Mouse (Mus musculus) liver, embryonic 14.5 days (tissue): ENCODE measurements around the gene Asah2. TPM values are rescaled to one million over a fixed set of nuclear protein-coding genes. Genes with fewer than 3 reads are reported as not detected.
A peak's percentile ranks its signal among the peaks of the same experiment; 100 is the strongest.

Experiments used
- ATAC-seq: fragments of 200-750 bp; cut with Nextera tagmentation; 2 replicates; pipeline ENCODE4 v1.8.0; 2017; ENCODE audit warnings: moderate number of reproducible peaks, mild to moderate bottlenecking, moderate library complexity; ENCODE audit not compliant: insufficient read depth
- DNase-seq, 3 experiments: peaks; one replicate each; pipeline ENCODE4 v3.0.0-alpha.2; 2012 to 2013; ENCODE audit warnings: low read depth in 3 of 3, low spot score in 3 of 3
- H3K27ac ChIP-seq: fragments of 300-500 bp; sonication (generic); 2 replicates; pipeline ENCODE4 v1.5.1; 2014; ENCODE audit warnings: moderate library complexity, mild to moderate bottlenecking, control low read depth, inconsistent platforms
- H3K27me3 ChIP-seq: fragments of 300-500 bp; sonication (generic); 2 replicates; pipeline ENCODE4 v1.6.1; 2014; ENCODE audit warnings: mild to moderate bottlenecking, low read length, moderate library complexity; ENCODE audit not compliant: control insufficient read depth, insufficient read depth
- H3K36me3 ChIP-seq: fragments of 300-500 bp; sonication (generic); replicated peaks from 2 replicates; pipeline ENCODE4 v1.6.1; 2014; ENCODE audit warnings: low read depth; ENCODE audit not compliant: control insufficient read depth, insufficient read depth
- H3K4me1 ChIP-seq, 2 experiments: fragments of 200-500 bp in 1 of 2; fragments of 300-500 bp in 1 of 2; sonication (generic) in 1 of 2; replicated peaks; 2 replicates each; pipeline ENCODE4 v1.6.1; 2012 to 2014; ENCODE audit warnings: antibody characterized with exemption in 1 of 2, inconsistent platforms in 1 of 2, low read length in 1 of 2; ENCODE audit not compliant: control insufficient read depth in 2 of 2, insufficient read depth in 2 of 2
- H3K4me2 ChIP-seq: fragments of 300-500 bp; sonication (generic); 2 replicates; pipeline ENCODE4 v1.6.1; 2014; ENCODE audit warnings: low read depth, mild to moderate bottlenecking, control low read depth, moderate library complexity
- H3K4me3 ChIP-seq, 2 experiments: fragments of 200-500 bp in 1 of 2; fragments of 300-500 bp in 1 of 2; sonication (generic) in 1 of 2; 2 replicates each; pipeline ENCODE4 v1.5.1; 2012 to 2014; ENCODE audit warnings: low read depth in 2 of 2, low read length in 2 of 2, mild to moderate bottlenecking in 2 of 2, control low read depth in 1 of 2, inconsistent platforms in 1 of 2, moderate library complexity in 1 of 2; ENCODE audit not compliant: insufficient read depth in 1 of 2
- H3K9ac ChIP-seq: fragments of 300-500 bp; sonication (generic); replicated peaks from 2 replicates; pipeline ENCODE4 v1.6.1; 2014; ENCODE audit warnings: mild to moderate bottlenecking, control low read depth, moderate library complexity
- H3K9me3 ChIP-seq: fragments of 300-500 bp; sonication (generic); 2 replicates; pipeline ENCODE4 v1.6.1; 2016; ENCODE audit warnings: low read length, mixed read lengths; ENCODE audit not compliant: control insufficient read depth
- CTCF ChIP-seq: IDR thresholded peaks from 2 replicates; pipeline ENCODE4 v1.5.1; 2016; ENCODE audit warnings: antibody characterized with exemption, low read depth, control low read depth
- EP300 ChIP-seq: IDR thresholded peaks from 2 replicates; pipeline ENCODE4 v1.6.1; 2016; ENCODE audit warnings: antibody characterized with exemption, low read depth
- WGBS: fragments of 180-500 bp; shearing (Covaris S2); extraction: QIAGEN DNeasy Blood & Tissue Kit; methylation state at CpG from one replicate; pipeline ENCODE4 v1.1.7; 2014; ENCODE audit not compliant: insufficient replicate concordance; 5-methylcytosine and 5-hydroxymethylcytosine counted together
- polyA plus RNA-seq, 2 experiments: library from polyadenylated mRNA; depleted of rRNA in 1 of 2; stranded (reverse) in 1 of 2; unstranded in 1 of 2; fragments of >200 nt; fragmentation: Nextera tagmentation in 1 of 2; extraction: Ambion mirVana in 1 of 2; gene quantifications; 2 replicates each; pipeline versions ENCODE4 v1.2.1 to v1.2.3; 2012 to 2014

Gene Asah2
- polyA plus RNA-seq, 2 experiments: 0.29 to 0.78 TPM

DNA sequence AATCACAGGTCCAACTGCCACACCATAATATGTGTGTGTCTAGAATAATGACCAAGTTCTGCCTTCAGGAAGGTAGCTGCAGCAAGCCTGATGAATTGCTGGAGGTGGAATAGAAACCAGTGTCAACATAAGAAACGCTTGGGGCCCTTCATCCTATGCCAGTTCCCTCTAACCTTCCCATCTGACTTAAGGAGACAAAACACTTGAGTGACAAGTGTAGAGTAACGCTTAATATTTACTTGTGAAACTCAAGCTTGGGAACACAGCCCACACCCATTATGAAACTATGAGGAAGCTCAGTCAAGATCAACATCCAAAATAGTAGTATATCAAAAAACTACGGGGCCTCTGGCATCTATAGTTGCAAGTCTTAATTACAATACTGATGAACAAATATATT is 10.5 kb upstream of the Asah2 start:
- Histone ChIP-seq H3K27me3 (no peaks in the 10 kb centered on the region), H3K4me3 (no peak overlapping the region), H3K27ac (no peak overlapping the region), H3K9ac (no peak overlapping the region), H3K9me3 (no peaks in the 10 kb centered on the region), H3K36me3 (no peaks in the 10 kb centered on the region), H3K4me2 (no peak overlapping the region), H3K4me1 (no peaks in the 10 kb centered on the region)
- ATAC-seq (no peak), DNase-seq (no peak)
- TF ChIP-seq CTCF (no peak), EP300 (no peak)
- WGBS: 71% methylated on average over 3 of the region's 3 CpGs

DNA sequence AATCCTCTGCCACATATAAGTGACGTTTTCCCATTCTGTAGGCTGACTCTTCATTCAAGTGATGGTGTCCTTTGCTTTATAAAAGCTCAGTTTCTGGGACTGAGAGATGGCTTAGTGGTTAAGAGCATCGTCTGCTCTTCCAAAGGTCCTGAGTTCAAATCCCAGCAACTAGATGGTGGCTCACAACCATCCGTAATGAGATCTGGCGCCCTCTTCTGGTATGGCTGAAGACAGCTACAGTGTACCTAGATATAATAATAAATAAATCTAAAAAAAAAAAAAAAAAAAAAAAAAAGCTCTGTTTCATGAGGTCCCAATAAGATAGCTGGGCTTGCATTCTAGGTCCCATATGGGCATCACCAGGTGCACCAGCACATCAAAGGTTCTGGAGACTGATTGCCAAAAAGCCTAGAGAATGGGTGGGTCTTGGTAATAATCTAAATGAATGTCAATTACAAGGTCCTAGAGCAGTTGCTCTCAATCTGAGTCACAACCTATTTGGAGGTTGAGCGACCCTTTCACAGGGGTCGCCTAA is 9.5 kb upstream of the Asah2 start:
- no peaks in the 10 kb centered on the region for H3K36me3 ChIP-seq
- WGBS: 65% methylated on average over 6 of the region's 6 CpGs
- no peak for ATAC-seq
- H3K4me1 ChIP-seq: no peaks in the 10 kb centered on the region
- H3K9me3 ChIP-seq: no peaks in the 10 kb centered on the region
- no peak overlapping the region for H3K4me3 ChIP-seq
- H3K27me3 ChIP-seq: no peaks in the 10 kb centered on the region
- peak; percentile 46 for TF ChIP-seq CTCF
- no peak for TF ChIP-seq EP300
- H3K4me2 ChIP-seq: no peak overlapping the region
- DNase-seq: no peak
- H3K27ac ChIP-seq: no peak overlapping the region
- no peak overlapping the region for H3K9ac ChIP-seq

DNA sequence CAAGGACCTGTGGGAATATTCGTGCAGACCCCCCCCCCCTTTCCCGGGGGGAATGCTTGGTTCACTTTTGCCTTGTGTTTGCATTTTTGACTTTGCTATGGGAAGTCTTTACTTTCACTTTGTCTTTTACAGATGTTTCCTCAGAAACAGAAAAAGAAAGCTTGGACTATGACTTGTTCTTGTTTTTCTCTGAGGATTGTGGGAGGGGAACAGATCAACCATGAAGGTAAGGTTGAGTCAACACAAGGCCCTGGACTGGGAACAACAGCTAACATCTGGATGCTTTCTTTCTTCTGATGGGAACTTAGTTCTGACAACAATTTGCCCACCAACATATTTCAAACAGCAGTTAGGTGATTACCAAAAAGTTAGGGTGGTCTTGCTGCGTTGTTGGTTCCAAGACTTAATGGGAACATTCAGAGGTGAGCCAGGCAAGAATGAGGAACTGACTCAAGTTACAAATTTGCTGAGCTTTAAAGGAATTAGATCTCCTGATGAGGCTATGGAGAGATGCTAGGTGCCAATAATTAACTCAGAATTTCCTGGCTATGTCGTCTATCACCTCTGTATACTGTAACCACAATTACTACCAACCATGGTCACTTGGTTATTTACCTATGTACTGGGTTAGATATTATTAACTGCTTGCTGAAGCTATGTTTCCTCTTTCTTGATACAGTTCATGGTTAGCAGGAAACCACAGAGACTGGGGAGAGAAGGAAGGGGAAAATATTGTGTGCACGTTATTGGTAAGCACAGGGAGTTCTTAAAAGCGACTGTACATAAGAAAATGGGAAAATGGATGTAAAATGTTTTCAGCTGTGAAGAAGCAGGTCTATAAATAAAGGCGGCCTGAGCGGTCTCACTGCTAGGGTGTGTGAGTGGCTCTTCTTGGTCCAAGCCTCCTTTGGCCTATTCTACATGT is 4.1 kb upstream of the Asah2 start:
- no peaks in the 10 kb centered on the region for H3K27me3 ChIP-seq
- DNase-seq: no peak
- no peak overlapping the region for H3K4me2 ChIP-seq
- no peaks in the 10 kb centered on the region for H3K9me3 ChIP-seq
- 29% methylated on average over 8 of the region's 8 CpGs for WGBS
- no peaks in the 10 kb centered on the region for H3K36me3 ChIP-seq
- no peak overlapping the region for H3K27ac ChIP-seq
- no peak for ATAC-seq
- H3K4me3 ChIP-seq: no peak overlapping the region
- no peak overlapping the region for H3K9ac ChIP-seq
- H3K4me1 ChIP-seq: peaks cover 0 to 4% of the 10 kb centered on the region in 2 experiments; a peak in 1 of 4 replicates
- TF ChIP-seq EP300 (no peak), CTCF (no peak)

DNA sequence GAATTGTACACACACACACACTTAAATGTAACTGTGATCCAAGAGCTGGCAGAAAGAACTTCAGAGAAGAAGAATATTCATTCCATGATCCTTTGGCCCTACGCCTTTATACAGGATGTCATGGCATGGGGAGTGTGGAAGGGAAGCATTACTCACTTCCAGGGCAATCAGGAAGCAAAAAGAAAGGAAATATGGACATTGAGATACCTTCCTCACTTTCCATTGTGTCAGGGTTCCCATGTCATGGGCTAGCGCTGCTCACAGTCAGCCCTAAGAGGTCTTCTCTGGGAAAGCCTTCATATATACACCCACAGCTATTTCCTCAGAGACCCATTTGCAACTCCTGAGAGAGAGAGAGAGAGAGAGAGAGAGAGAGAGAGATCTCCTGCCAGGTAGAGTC is 1.3 kb downstream of the Asah2 start:
- DNase-seq: no peak
- Histone ChIP-seq H3K36me3 (no peaks in the 10 kb centered on the region), H3K9me3 (no peaks in the 10 kb centered on the region), H3K4me3 (no peak overlapping the region), H3K27ac (no peak overlapping the region), H3K9ac (no peak overlapping the region), H3K4me1 (peaks cover 0 to 3% of the 10 kb centered on the region in 2 experiments; a peak in 1 of 4 replicates), H3K4me2 (no peak overlapping the region), H3K27me3 (no peaks in the 10 kb centered on the region)
- WGBS: 75% methylated on average over 2 of the region's 2 CpGs
- no peak for TF ChIP-seq EP300
- no peak for TF ChIP-seq CTCF
- no peak for ATAC-seq

DNA sequence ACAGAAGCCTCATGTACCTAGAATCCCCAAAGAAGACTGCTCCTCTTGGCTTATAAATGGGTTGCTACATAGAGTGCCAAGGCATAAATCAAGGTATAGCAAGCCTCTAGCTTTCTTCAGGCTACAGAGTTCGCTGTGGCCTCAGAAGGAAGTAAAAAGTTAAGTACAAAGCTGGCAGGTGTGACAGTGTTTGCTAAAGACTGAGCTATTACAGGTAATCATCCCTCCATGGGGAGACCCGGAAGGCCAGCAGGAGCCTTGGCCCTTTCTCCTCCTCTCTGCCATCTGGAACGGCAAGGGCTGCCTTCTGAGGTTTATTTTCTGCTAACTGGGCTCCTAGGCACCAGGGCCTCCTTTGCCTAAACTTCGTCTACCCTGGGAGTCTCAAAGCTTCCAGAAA is 3.8 kb downstream of the Asah2 start:
- DNase-seq: no peak
- WGBS: 61% methylated on average over 4 of the region's 4 CpGs
- Histone ChIP-seq H3K36me3 (no peaks in the 10 kb centered on the region), H3K4me2 (no peak overlapping the region), H3K9ac (no peak overlapping the region), H3K4me3 (no peak overlapping the region), H3K27ac (no peak overlapping the region), H3K27me3 (no peaks in the 10 kb centered on the region), H3K9me3 (no peaks in the 10 kb centered on the region), H3K4me1 (0 out of 4 replicates have a peak, but pooled peaks cover 0 to 2% of the 10 kb centered on the region in 2 experiments)
- TF ChIP-seq EP300 (no peak), CTCF (no peak)
- no peak for ATAC-seq
